Mouse (Mus musculus) midbrain, embryonic 11.5 days (tissue): ENCODE measurements around the gene Naa35. TPM values are rescaled to one million over a fixed set of nuclear protein-coding genes. Genes with fewer than 3 reads are reported as not detected.

Source experiments
- ATAC-seq: fragments of 200-750 bp; cut with Nextera tagmentation; 2 replicates; pipeline ENCODE4 v1.8.0; 2017; ENCODE audit warnings: moderate TSS enrichment, moderate library complexity; ENCODE audit not compliant: low FRiP score
- DNase-seq: peaks from one replicate; pipeline ENCODE4 v3.0.0; 2015; ENCODE audit warnings: low spot score; ENCODE audit errors: missing footprints
- H3K27ac ChIP-seq: fragments of 300-500 bp; sonication (generic); 2 replicates; pipeline ENCODE4 v1.5.1; 2014; ENCODE audit warnings: low read depth, low read length
- H3K27me3 ChIP-seq: fragments of 300-500 bp; sonication (generic); 2 replicates; pipeline ENCODE4 v1.6.1; 2014; ENCODE audit warnings: mild to moderate bottlenecking, low read length, moderate library complexity, mixed read lengths; ENCODE audit not compliant: control insufficient read depth, insufficient read depth
- H3K36me3 ChIP-seq: fragments of 300-500 bp; sonication (generic); 2 replicates; pipeline ENCODE4 v1.6.1; 2014; ENCODE audit warnings: mild to moderate bottlenecking, low read length, moderate library complexity, mixed read lengths; ENCODE audit not compliant: control insufficient read depth, insufficient read depth
- H3K4me1 ChIP-seq: fragments of 300-500 bp; sonication (generic); 2 replicates; pipeline ENCODE4 v1.6.1; 2014; ENCODE audit warnings: low read length; ENCODE audit not compliant: control insufficient read depth, insufficient read depth
- H3K4me2 ChIP-seq: fragments of 300-500 bp; sonication (generic); 2 replicates; pipeline ENCODE4 v1.6.1; 2014; ENCODE audit warnings: mild to moderate bottlenecking, moderate library complexity
- H3K4me3 ChIP-seq: fragments of 300-500 bp; sonication (generic); 2 replicates; pipeline ENCODE4 v1.5.1; 2014; ENCODE audit warnings: low read depth, low read length
- H3K9ac ChIP-seq: fragments of 300-500 bp; sonication (generic); 2 replicates; pipeline ENCODE4 v1.6.1; 2014; ENCODE audit warnings: low read length
- H3K9me3 ChIP-seq: fragments of 300-500 bp; sonication (generic); 2 replicates; pipeline ENCODE4 v1.6.1; 2016; ENCODE audit warnings: low read length; ENCODE audit not compliant: control insufficient read depth
- WGBS: fragments of 180-500 bp; shearing (Covaris S2); extraction: QIAGEN DNeasy Blood & Tissue Kit; methylation state at CpG from one replicate; pipeline ENCODE4 v1.1.7; 2014; 5-methylcytosine and 5-hydroxymethylcytosine counted together
- polyA plus RNA-seq: library from polyadenylated mRNA; unstranded; fragments of >200 nt; fragmentation: Nextera tagmentation; extraction: Ambion mirVana; gene quantifications from 2 replicates; pipeline ENCODE4 v1.2.1, GENCODE M21; 2014

The Naa35 gene
- polyA plus RNA-seq: 99.2 and 118 TPM in 2 replicates

- Histone ChIP-seq H3K27me3 (no peaks in the 10 kb centered on the region), H3K9me3 (no peaks in the 10 kb centered on the region), H3K27ac (peak within 1 kb of the TSS; percentile 49), H3K4me1 (peaks cover 18% of the 10 kb centered on the region), H3K4me2 (peak within 1 kb of the TSS; percentile 77), H3K9ac (peak within 1 kb of the TSS; percentile 84), H3K36me3 (peaks cover 3% of the 10 kb centered on the region; the same call in 1 of the 2 replicates), H3K4me3 (peak within 1 kb of the TSS; percentile 85)
- WGBS: under 1% methylated on average over 70 of the region's 83 CpGs
- DNase-seq: peak; percentile 99
- ATAC-seq: peak; percentile 97
These were observed at the start of gene Naa35, which contains the start of gene Agtpbp1 for GRCm38 (mm10) chr13:59584947-59585647. Gene Naa35, plus strand, starts transcription at chr13:59585259. Gene Agtpbp1, minus strand, starts transcription at chr13:59585227.

DNA sequence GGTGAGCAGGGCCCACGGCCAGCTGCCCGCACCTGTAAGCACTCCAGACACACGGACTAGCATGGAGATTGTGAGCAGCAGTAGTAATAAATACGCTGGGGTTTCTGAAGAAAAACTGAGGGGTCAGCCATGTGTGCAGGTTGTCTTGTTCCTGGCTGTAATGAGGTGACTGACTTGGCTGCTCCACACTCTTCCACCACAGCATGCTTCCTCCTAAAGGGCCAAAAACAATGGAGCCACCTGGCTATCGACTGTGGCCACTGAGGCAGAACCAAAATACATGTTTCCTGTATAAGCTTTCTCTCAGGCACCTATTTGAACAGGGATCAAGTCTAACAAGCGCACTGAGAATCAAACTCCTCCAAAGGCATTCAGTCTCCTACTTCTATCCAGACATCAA is 49.3 kb upstream of the Naa35 start:
- ATAC-seq (no peak), DNase-seq (no peak)
- no peak overlapping the region for H3K9ac ChIP-seq
- H3K4me2 ChIP-seq: no peak overlapping the region
- 85% methylated on average over 6 of the region's 6 CpGs for WGBS
- no peaks in the 10 kb centered on the region for H3K27me3 ChIP-seq
- H3K27ac ChIP-seq: no peak overlapping the region
- H3K4me3 ChIP-seq: no peak overlapping the region
- H3K36me3 ChIP-seq: no peaks in the 10 kb centered on the region
- no peaks in the 10 kb centered on the region for H3K9me3 ChIP-seq
- H3K4me1 ChIP-seq: no peaks in the 10 kb centered on the region

DNA sequence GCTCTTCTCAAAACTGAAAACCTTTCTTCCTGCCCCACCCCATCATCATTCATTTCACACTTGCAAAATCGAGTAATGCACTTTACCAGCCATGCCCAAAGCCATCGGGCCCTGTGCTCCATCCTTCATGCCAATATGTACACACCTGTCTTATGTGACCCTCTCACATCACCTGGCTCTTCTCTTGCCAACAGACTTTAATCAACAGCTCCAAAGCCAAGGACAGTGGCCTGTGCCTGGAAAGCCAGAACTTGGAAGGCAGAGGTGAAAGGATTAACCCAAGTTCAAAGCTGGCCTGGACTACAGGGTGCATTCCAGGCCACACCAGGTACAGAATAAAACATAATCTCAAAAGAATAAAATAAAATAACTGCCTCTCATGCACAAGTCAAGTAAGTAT is 48.4 kb upstream of the Naa35 start:
- Histone ChIP-seq H3K27ac (no peak overlapping the region), H3K4me2 (no peak overlapping the region), H3K4me1 (no peaks in the 10 kb centered on the region), H3K4me3 (no peak overlapping the region), H3K9me3 (no peaks in the 10 kb centered on the region), H3K27me3 (no peaks in the 10 kb centered on the region), H3K9ac (no peak overlapping the region), H3K36me3 (no peaks in the 10 kb centered on the region)
- WGBS: 82% methylated on average over 2 of the region's 2 CpGs
- no peak for DNase-seq
- no peak for ATAC-seq

DNA sequence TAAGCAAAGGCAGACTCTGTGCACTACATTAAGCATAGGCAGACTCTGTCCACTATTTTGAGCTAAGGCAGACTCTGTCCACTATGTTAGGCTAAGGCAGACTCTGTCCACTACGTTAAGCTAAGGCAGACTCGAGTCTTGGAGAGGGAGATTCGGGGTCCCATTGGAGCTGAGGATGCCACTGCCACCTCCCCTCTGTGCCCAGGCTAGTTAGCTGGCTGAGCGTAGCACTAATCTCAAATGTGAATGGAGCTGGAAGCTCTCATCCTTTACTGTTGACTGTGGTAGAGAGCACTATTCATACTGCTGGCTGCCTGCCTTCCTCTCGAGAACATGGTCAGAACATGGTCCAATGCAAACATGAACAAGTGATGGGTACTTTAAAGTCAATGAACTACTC is 46.4 kb upstream of the Naa35 start:
- Histone ChIP-seq H3K4me2 (no peak overlapping the region), H3K27ac (no peak overlapping the region), H3K4me1 (no peaks in the 10 kb centered on the region), H3K9ac (no peak overlapping the region), H3K9me3 (no peaks in the 10 kb centered on the region), H3K36me3 (no peaks in the 10 kb centered on the region), H3K4me3 (no peak overlapping the region), H3K27me3 (no peaks in the 10 kb centered on the region)
- ATAC-seq (no peak), DNase-seq (no peak)
- WGBS: 92% methylated on average over 5 of the region's 5 CpGs

DNA sequence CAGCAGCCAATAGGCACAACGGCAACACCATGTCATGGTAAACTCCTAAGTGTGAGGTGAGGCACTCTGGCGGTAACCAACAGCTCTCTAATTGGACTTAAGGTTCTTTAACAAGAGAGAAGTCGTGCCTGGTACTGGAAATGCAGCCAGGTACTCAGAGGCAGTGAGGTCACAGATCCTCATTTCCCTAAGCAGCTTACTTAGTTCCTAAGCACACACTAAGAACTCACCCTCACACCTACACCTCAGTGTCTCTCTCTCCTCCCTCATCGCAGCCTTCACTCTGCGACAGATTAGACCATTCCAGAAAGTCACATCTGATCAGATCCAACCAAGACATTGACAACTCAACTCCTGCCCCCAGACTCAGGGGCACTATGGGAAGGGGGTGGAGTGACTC is 45.0 kb upstream of the Naa35 start:
- Histone ChIP-seq H3K9ac (no peak overlapping the region), H3K4me2 (no peak overlapping the region), H3K4me1 (no peaks in the 10 kb centered on the region), H3K9me3 (no peaks in the 10 kb centered on the region), H3K27ac (no peak overlapping the region), H3K36me3 (no peaks in the 10 kb centered on the region), H3K4me3 (no peak overlapping the region), H3K27me3 (no peaks in the 10 kb centered on the region)
- 79% methylated on average over 5 of the region's 5 CpGs for WGBS
- ATAC-seq (no peak), DNase-seq (no peak)

DNA sequence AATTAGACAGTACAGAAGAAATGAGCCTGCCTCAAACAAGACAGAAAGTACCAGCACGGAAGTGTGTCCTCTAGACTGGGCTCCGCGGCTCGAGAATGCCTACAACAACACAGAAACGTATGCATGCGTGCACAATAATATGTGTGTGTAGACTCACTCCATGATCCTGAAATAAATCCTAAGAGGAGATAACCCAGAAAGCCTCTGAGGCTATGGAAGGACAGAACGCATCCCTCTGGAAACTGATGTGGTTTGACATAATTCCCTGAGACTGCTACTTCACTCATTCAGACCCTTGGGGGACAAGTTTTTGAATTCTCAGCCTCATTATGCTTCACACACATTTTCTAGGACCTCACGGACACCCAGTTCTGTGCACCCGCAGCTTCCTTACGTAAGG is 42.6 kb upstream of the Naa35 start:
- H3K4me2 ChIP-seq: no peak overlapping the region
- no peak overlapping the region for H3K27ac ChIP-seq
- no peak overlapping the region for H3K9ac ChIP-seq
- WGBS: 88% methylated on average over 10 of the region's 10 CpGs
- no peaks in the 10 kb centered on the region for H3K27me3 ChIP-seq
- ATAC-seq: no peak
- no peak for DNase-seq
- H3K9me3 ChIP-seq: no peaks in the 10 kb centered on the region
- H3K4me3 ChIP-seq: no peak overlapping the region
- no peaks in the 10 kb centered on the region for H3K36me3 ChIP-seq
- H3K4me1 ChIP-seq: no peaks in the 10 kb centered on the region

- 85% methylated on average over 2 of the region's 2 CpGs for WGBS
- no peaks in the 10 kb centered on the region for H3K4me1 ChIP-seq
- H3K36me3 ChIP-seq: no peaks in the 10 kb centered on the region
- H3K27me3 ChIP-seq: no peaks in the 10 kb centered on the region
- H3K9me3 ChIP-seq: no peaks in the 10 kb centered on the region
- H3K4me2 ChIP-seq: no peak overlapping the region
- DNase-seq (no peak), ATAC-seq (no peak)
- no peak overlapping the region for H3K27ac ChIP-seq
- no peak overlapping the region for H3K9ac ChIP-seq
- no peak overlapping the region for H3K4me3 ChIP-seq
These were observed 38.0 kb upstream of the Naa35 start for GRCm38 (mm10) chr13:59547091-59547490.

DNA sequence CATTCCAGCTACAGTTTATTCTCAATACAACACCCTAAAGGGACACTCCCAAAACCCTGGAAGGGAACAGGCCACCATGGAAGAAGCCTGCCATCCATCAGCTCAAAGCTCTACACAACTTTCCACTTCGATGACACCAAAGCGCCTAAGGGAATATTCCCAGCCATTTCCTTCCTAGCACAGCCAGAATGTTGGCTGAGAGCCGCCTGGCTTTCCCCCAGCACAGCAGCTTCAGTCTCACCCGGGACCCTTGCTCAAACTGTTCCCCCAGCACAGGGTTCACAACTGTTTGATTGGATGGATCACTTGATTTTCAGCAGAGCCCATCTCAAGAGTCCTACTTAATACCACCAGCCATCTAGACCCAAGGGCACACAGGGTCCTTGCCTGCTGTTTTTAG is 37.3 kb upstream of the Naa35 start:
- Histone ChIP-seq H3K9ac (no peak overlapping the region), H3K4me1 (no peaks in the 10 kb centered on the region), H3K9me3 (no peaks in the 10 kb centered on the region), H3K4me2 (no peak overlapping the region), H3K27ac (no peak overlapping the region), H3K4me3 (no peak overlapping the region), H3K36me3 (no peaks in the 10 kb centered on the region), H3K27me3 (no peaks in the 10 kb centered on the region)
- 86% methylated on average over 4 of the region's 4 CpGs for WGBS
- ATAC-seq (no peak), DNase-seq (no peak)

- Histone ChIP-seq H3K9ac (no peak overlapping the region), H3K36me3 (no peaks in the 10 kb centered on the region), H3K27ac (no peak overlapping the region), H3K27me3 (no peaks in the 10 kb centered on the region), H3K9me3 (no peaks in the 10 kb centered on the region), H3K4me3 (no peak overlapping the region), H3K4me2 (no peak overlapping the region), H3K4me1 (no peaks in the 10 kb centered on the region)
- DNase-seq (no peak), ATAC-seq (no peak)
- WGBS: 76% methylated on average over 1 of the region's 1 CpGs
These were observed 35.7 kb upstream of the Naa35 start for GRCm38 (mm10) chr13:59549318-59549798.
